Comparison of ENCODE assay signal across 9 mouse cellular contexts in genomic region chr4:151095207-151095606, GRCm38 (mm10). TPM values are rescaled to one million over a fixed set of nuclear protein-coding genes. Genes with fewer than 3 reads are reported as not detected.
DNase-seq lines count a peak whose midpoint lies in the region; ATAC-seq and TF ChIP-seq lines count a peak whose summit lies in the region.
"Had no signal": no experiment of that assay in that cellular context is flagged by ENCODE, and none has a peak within 500 bp of the region (broad histone marks: within the 10 kb centered on the region; RNA-seq: fewer than 3 reads in every experiment).

No protein-coding gene starts in this region.

- WGBS in heart, embryonic 11.5 days (ENCODE audit: insufficient replicate concordance), result 35% methylated on average over 2 of the region's 2 CpGs
- WGBS in spleen, adult 2 months, result 45% methylated on average over 2 of the region's 2 CpGs

- no peak overlapping the region for H3K4me3 ChIP-seq in heart, embryonic 11.5 days (ENCODE audit: low read depth, low read length)
- no peak overlapping the region for H3K4me3 ChIP-seq in spleen, adult 2 months (ENCODE audit: extremely low read depth, insufficient read depth, insufficient read length)
- no peak overlapping the region for H3K4me3 ChIP-seq in cortical plate, adult 2 months (ENCODE audit: insufficient read depth, low read length)

- ATAC-seq in heart, embryonic 11.5 days (replicated peaks; ENCODE audit: insufficient number of reproducible peaks, low FRiP score, low TSS enrichment), result no peak

- no peak for DNase-seq in heart, postnatal 25 days (ENCODE audit: low spot score)
- no peak for DNase-seq in spleen, adult 2 months (ENCODE audit: low read depth in 1 of 2, low spot score in 2 of 2)
- DNase-seq in spleen, postnatal 4 days (ENCODE audit: low spot score in 2 of 2), result no peak
- DNase-seq in kidney, postnatal 4 days, result peak; percentile 60 to 72
- DNase-seq in urinary bladder, postnatal 10 days (ENCODE audit: low spot score), result no peak
- DNase-seq in adipocyte (ENCODE audit: low spot score), result no peak

- H3K9ac ChIP-seq in heart, embryonic 11.5 days (ENCODE audit: low read depth, low read length), result peak overlapping the region; percentile 2; the same call in 1 of the 2 replicates

- no peaks in the 10 kb centered on the region for H3K36me3 ChIP-seq in heart, embryonic 11.5 days (ENCODE audit: control insufficient read depth, insufficient read depth, low read length)
- no peaks in the 10 kb centered on the region for H3K36me3 ChIP-seq in spleen, adult 2 months (ENCODE audit: control insufficient read depth, insufficient read depth, low read length)

- intact Hi-C loops in heart, postnatal 25 days (cut with DNase I), result no loop called here

- TF ChIP-seq CTCF in spleen, adult 2 months (IDR thresholded peaks at IDR 0.05; ENCODE audit: extremely low read depth, insufficient read depth, insufficient read length, insufficient replicate concordance), result peak; percentile 7; the same call in 1 of the 2 replicates
- TF ChIP-seq CTCF in cortical plate, adult 2 months (IDR thresholded peaks at IDR 0.05; ENCODE audit: extremely low read depth, insufficient read depth, low read length), result peak; percentile 62

- TF ChIP-seq POLR2A in spleen, adult 2 months (IDR thresholded peaks at IDR 0.05; ENCODE audit: low read depth, low read length), result no peak
- no peak for TF ChIP-seq POLR2A in cortical plate, adult 2 months (IDR thresholded peaks at IDR 0.05; ENCODE audit: extremely low read depth, insufficient read depth, low read length)

- peaks cover 38% of the 10 kb centered on the region for H3K4me1 ChIP-seq in heart, embryonic 11.5 days (ENCODE audit: control insufficient read depth, insufficient read depth, low read length)
- H3K4me1 ChIP-seq in spleen, adult 2 months (ENCODE audit: control insufficient read depth, insufficient read depth, insufficient read length), result no peaks in the 10 kb centered on the region
- H3K4me1 ChIP-seq in cortical plate, adult 2 months (ENCODE audit: control insufficient read depth, insufficient read depth, low read length), result peaks cover 7% of the 10 kb centered on the region; the same call in 1 of the 2 replicates

- peak overlapping the region; percentile 96 for H3K27ac ChIP-seq in heart, embryonic 11.5 days (ENCODE audit: low read depth, low read length)
- no peak overlapping the region for H3K27ac ChIP-seq in spleen, adult 2 months (ENCODE audit: insufficient read depth, low read length)
- no peak overlapping the region for H3K27ac ChIP-seq in cortical plate, adult 2 months (ENCODE audit: insufficient read depth, low read length)

- no peaks in the 10 kb centered on the region for H3K9me3 ChIP-seq in heart, embryonic 11.5 days (replicated peaks; ENCODE audit: control insufficient read depth, low read length)

- H3K27me3 ChIP-seq in heart, embryonic 11.5 days (ENCODE audit: control insufficient read depth, insufficient read depth, low read length), result no peaks in the 10 kb centered on the region
- H3K27me3 ChIP-seq in spleen, adult 2 months (ENCODE audit: control insufficient read depth, insufficient read depth, low read length), result no peaks in the 10 kb centered on the region

- peak overlapping the region; percentile 20; the same call in 1 of the 2 replicates for H3K4me2 ChIP-seq in heart, embryonic 11.5 days

RNA-seq across cellular contexts. Expression of gene Gm13090, which starts 5.8 kb away (rescaled TPM):
- polyA plus RNA-seq in heart, embryonic 11.5 days (2014; fragmentation: Nextera tagmentation; extraction: Ambion mirVana), result 0.21 TPM in 1 of 2 replicates, not detected in the other
- not detected for total RNA-seq in heart, postnatal 25 days (2021)
- polyA plus RNA-seq in spleen, adult 2 months (2012; rRNA removed), result not detected in 2 replicates
- polyA plus RNA-seq in cortical plate, adult 2 months (2012; rRNA removed), result not detected in 2 replicates
- total RNA-seq: layer of hippocampus, postnatal 25 days had no signal

RNA-seq across cellular contexts. Expression of gene Vamp3, which starts 37.4 kb away (rescaled TPM):
- 88.5 and 102 TPM in 2 replicates for polyA plus RNA-seq in heart, embryonic 11.5 days (2014; fragmentation: Nextera tagmentation; extraction: Ambion mirVana)
- 10 to 100 TPM; 67.4 to 77.2 TPM for total RNA-seq in heart, postnatal 25 days (2021)
- polyA plus RNA-seq in spleen, adult 2 months (2012; rRNA removed), result 15.5 and 16.7 TPM in 2 replicates
- polyA plus RNA-seq in cortical plate, adult 2 months (2012; rRNA removed), result 52.2 and 54.8 TPM in 2 replicates

RNA-seq across cellular contexts. Expression of gene Per3, which starts 50.7 kb away (rescaled TPM):
- polyA plus RNA-seq in heart, embryonic 11.5 days (2014; fragmentation: Nextera tagmentation; extraction: Ambion mirVana), result 6.6 and 6.7 TPM in 2 replicates
- total RNA-seq in heart, postnatal 25 days (2021), result 10 to 100 TPM in 1 of 2 experiments, 1 to 10 TPM in 1; 4.2 to 19.9 TPM
- 4.0 and 4.5 TPM in 2 replicates for polyA plus RNA-seq in spleen, adult 2 months (2012; rRNA removed)
- 42.8 and 48.1 TPM in 2 replicates for polyA plus RNA-seq in cortical plate, adult 2 months (2012; rRNA removed)

Comparison
In these comparisons a context has a peak if more than half of its experiments do, and no peak if none do; other contexts are left out.
1. DNase-seq: peak in kidney, postnatal 4 days (2 of 2); none in heart, postnatal 25 days (single experiment), spleen, adult 2 months (0 of 2), spleen, postnatal 4 days (0 of 2), urinary bladder, postnatal 10 days (single experiment) and adipocyte (single experiment).